Mouse (Mus musculus) lung, embryonic 14.5 days (tissue): ENCODE data around the gene Olfr522. TPM values are rescaled to one million over a fixed set of nuclear protein-coding genes. Genes with fewer than 3 reads are reported as not detected.
"Not testable (repeated sequence)": the region's sequence is repeated elsewhere in the genome, so short reads cannot be mapped to it uniquely, and the experiment has no call there.

ENCODE experiments used
- ATAC-seq: fragments of 200-750 bp; cut with Nextera tagmentation; 2 replicates; pipeline ENCODE4 v1.8.0; 2017; ENCODE audit warnings: mild to moderate bottlenecking, moderate TSS enrichment, moderate library complexity; ENCODE audit not compliant: insufficient read depth
- DNase-seq: peaks from one replicate; pipeline ENCODE4 v3.0.0-alpha.2; 2015
- H3K27ac ChIP-seq: fragments of 300-500 bp; sonication (generic); 2 replicates; pipeline ENCODE4 v1.5.1; 2014; ENCODE audit warnings: low read depth, mild to moderate bottlenecking, moderate library complexity
- H3K27me3 ChIP-seq: fragments of 300-500 bp; sonication (generic); 2 replicates; pipeline ENCODE4 v1.6.1; 2014; ENCODE audit warnings: low read length, control low read depth; ENCODE audit not compliant: insufficient read depth
- H3K36me3 ChIP-seq: fragments of 300-500 bp; sonication (generic); 2 replicates; pipeline ENCODE4 v1.6.1; 2014; ENCODE audit warnings: control low read depth; ENCODE audit not compliant: insufficient read depth
- H3K4me1 ChIP-seq: fragments of 300-500 bp; sonication (generic); 2 replicates; pipeline ENCODE4 v1.6.1; 2014; ENCODE audit warnings: antibody characterized with exemption, control low read depth; ENCODE audit not compliant: insufficient read depth
- H3K4me2 ChIP-seq: fragments of 300-500 bp; sonication (generic); 2 replicates; pipeline ENCODE4 v1.6.1; 2014; ENCODE audit warnings: mild to moderate bottlenecking
- H3K4me3 ChIP-seq: fragments of 300-500 bp; sonication (generic); 2 replicates; pipeline ENCODE4 v1.5.1; 2014; ENCODE audit warnings: low read depth, low read length
- H3K9ac ChIP-seq: fragments of 300-500 bp; sonication (generic); 2 replicates; pipeline ENCODE4 v1.6.1; 2014
- H3K9me3 ChIP-seq: fragments of 300-500 bp; sonication (generic); 2 replicates; pipeline ENCODE4 v1.6.1; 2016; ENCODE audit warnings: low read depth, low read length, control low read depth
- CTCF ChIP-seq: IDR thresholded peaks from 2 replicates; pipeline ENCODE4 v1.5.1; 2016; ENCODE audit warnings: antibody characterized with exemption, low read depth
- WGBS: fragments of 180-500 bp; shearing (Covaris S2); extraction: QIAGEN DNeasy Blood & Tissue Kit; methylation state at CpG from one replicate; pipeline ENCODE4 v1.1.7; 2014; 5-methylcytosine and 5-hydroxymethylcytosine counted together
- polyA plus RNA-seq: library from polyadenylated mRNA; unstranded; fragments of >200 nt; fragmentation: Nextera tagmentation; extraction: Ambion mirVana; gene quantifications from 2 replicates; pipeline ENCODE4 v1.2.1, GENCODE M21; 2014

Olfr522 gene
- polyA plus RNA-seq, 1 experiment from 2014 or later: not detected

DNA sequence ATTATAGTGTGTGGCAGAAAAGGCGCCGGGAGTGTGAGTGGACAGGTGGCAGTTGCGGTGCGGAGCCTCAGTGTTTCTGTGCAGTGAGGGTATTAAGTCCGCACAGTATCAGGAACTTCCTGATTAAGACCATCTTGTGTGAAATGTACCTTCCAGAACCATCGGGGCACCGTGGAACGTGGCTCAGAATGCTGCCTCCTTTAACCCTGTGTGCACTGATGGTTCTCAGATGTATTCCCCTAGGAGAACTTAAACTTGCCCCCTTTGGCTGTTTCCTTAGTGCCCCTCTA, 26.6 kb downstream of the Olfr522 start:
- no peak for ATAC-seq
- H3K9me3 ChIP-seq: no peaks in the 10 kb centered on the region

DNA sequence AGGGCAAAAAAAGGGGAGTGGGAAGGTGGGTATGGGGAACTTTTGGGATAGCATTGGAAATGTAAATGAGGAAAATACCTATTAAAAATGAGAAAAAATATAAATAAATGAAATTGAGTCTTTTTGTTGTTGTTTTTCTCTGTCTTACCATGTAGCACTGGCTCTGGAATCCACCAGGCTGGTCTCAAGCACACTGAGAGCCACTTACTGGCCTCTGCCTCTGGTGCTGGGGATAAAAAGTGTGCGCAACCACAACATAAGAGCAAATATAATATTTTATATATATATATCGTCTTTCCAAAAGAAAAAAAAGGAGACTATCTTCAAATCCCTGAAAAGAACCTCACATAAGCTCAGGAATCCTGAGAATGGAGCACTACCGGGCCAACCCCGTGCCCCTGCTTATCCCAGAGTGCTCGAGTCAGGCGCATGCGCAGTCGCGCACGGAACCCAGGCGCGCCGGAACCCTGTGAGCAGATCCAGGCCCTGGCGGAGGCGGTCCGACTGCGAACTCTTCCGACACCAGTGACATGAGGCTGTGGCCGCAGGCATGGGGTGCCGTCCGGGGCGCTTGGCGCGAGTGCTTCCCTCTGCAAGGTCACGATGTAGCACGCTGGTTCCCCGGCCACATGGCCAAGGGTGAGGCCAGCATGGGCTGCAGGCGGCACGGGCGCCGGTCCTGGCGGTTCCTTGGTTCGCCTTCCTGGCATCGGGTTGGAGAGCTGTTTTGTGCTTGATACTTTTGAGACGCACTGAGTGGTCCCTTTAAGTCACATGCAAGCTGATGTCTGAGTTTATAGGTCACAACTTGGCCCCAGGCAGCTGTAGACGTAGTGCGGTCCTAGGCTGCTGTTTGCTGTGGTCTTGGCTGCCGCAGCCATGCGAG, 27.2 kb downstream of the Olfr522 start, which contains the start of gene Mtg1:
Mtg1 (plus strand) TSS at position 430 of the 886 bp plus-strand sequence.
- H3K9ac ChIP-seq: peak within 1 kb of the TSS; percentile 84
- H3K4me1 ChIP-seq: no peaks in the 10 kb centered on the region; the same call in 1 of the 2 replicates
- ATAC-seq: peak; percentile 99
- peaks cover 6% of the 10 kb centered on the region; the same call in 1 of the 2 replicates for H3K36me3 ChIP-seq
- no peak for TF ChIP-seq CTCF
- peak; percentile 98 for DNase-seq
- H3K4me3 ChIP-seq: peak within 1 kb of the TSS; percentile 77
- H3K27me3 ChIP-seq: no peaks in the 10 kb centered on the region
- H3K4me2 ChIP-seq: peak within 1 kb of the TSS; percentile 86
- H3K9me3 ChIP-seq: no peaks in the 10 kb centered on the region
- H3K27ac ChIP-seq: peak within 1 kb of the TSS; percentile 65; the same call in 1 of the 2 replicates
- 2% methylated on average over 39 of the region's 39 CpGs for WGBS

More for the DNA sequence above, 26.6 kb downstream of the Olfr522 start:
- Histone ChIP-seq H3K36me3 (0 out of 2 replicates have a peak, but pooled peaks cover 4% of the 10 kb centered on the region), H3K27ac (peak overlapping the region; percentile 65; the same call in 1 of the 2 replicates), H3K4me3 (peak overlapping the region; percentile 77), H3K9ac (peak overlapping the region; percentile 84), H3K4me2 (peak overlapping the region; percentile 86), H3K27me3 (no peaks in the 10 kb centered on the region), H3K4me1 (no peaks in the 10 kb centered on the region; the same call in 1 of the 2 replicates)
- under 1% methylated on average over 8 of the region's 8 CpGs for WGBS
- DNase-seq: no peak
- TF ChIP-seq CTCF: no peak

DNA sequence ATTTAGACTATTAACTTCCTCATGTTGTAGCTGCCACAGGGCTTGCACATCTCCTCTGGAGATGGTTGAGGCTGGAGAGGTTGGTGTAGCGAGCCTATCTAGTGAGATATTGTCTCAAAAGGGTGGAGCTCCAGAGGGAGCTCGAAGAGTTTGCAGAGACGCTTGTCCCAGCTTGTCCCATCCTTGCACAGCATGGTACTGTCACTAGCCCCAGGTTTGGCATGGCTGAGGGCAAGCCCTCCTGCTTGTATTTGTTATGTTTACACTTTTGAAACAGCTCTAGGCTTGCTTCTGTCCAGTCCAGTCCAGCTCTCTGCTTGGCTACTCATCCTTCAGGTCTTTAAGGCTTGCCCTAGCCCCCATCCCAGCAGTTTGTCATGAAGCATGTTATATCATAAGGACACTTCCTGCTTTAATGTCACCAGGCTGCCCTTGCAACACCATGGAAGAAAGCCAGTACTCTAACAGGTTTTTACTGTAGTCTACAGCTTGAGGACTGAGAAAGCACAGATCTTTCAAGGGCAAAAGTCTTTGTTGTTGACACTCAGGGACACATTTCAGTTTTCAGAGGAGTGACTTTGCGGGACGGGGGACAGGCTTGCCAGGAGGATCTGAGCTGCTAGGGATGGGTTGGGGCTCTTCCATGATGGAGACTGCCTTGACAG, 29.3 kb downstream of the Olfr522 start:
- Histone ChIP-seq H3K36me3 (peaks cover 14% of the 10 kb centered on the region; the same call in 1 of the 2 replicates), H3K4me2 (no peak overlapping the region), H3K27me3 (no peaks in the 10 kb centered on the region), H3K4me3 (no peak overlapping the region), H3K9me3 (no peaks in the 10 kb centered on the region), H3K27ac (no peak overlapping the region), H3K4me1 (no peaks in the 10 kb centered on the region; the same call in 1 of the 2 replicates), H3K9ac (no peak overlapping the region)
- no peak for TF ChIP-seq CTCF
- no peak for DNase-seq
- no peak for ATAC-seq
- 84% methylated on average over 5 of the region's 5 CpGs for WGBS

DNA sequence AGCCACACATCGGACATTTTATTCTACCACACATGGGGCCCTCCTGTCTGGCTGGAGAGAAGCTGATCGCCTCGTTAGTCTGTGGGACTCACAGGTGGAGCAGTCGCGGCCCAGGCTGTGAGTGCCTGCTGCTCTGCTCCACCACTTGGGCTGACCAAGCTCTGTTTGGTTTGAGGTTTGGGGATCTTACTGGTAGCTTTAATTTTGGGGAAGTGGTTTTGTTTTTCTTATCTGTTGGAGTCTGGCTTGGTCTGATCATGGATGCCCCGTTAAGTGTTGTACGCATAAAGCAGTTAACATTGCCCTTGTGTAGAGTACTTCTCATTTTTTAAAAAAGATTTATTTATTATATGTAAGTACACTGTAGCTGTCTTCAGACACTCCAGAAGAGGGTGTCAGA, 30.5 kb downstream of the Olfr522 start:
- H3K9me3 ChIP-seq, DNase-seq, H3K9ac ChIP-seq, ATAC-seq, H3K4me3 ChIP-seq, H3K4me1 ChIP-seq, H3K27me3 ChIP-seq, H3K4me2 ChIP-seq, H3K27ac ChIP-seq: not testable (repeated sequence)
- WGBS: 93% methylated on average over 7 of the region's 7 CpGs
- peaks cover 16% of the 10 kb centered on the region; the same call in 1 of the 2 replicates for H3K36me3 ChIP-seq

DNA sequence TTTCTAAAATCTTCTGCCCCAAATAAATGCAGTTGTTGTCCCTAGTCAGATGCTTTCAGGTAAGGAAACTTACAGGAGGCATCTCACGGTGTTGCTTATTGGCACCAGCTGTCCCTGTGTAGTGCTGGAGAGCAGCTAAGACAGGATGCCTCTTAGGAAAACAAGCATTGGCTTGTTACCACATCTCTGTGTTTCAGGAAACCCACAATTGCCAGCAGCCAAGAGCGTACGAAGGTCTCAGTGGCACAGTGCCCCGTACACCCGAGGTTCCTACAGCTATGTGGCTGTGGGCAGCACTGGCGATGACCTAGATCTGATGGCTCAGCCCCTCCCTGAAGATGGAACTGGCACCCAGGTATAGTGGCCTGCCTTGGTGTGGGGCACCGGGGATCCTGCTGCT, 32.4 kb downstream of the Olfr522 start:
- H3K27me3 ChIP-seq: not testable (repeated sequence)

DNA sequence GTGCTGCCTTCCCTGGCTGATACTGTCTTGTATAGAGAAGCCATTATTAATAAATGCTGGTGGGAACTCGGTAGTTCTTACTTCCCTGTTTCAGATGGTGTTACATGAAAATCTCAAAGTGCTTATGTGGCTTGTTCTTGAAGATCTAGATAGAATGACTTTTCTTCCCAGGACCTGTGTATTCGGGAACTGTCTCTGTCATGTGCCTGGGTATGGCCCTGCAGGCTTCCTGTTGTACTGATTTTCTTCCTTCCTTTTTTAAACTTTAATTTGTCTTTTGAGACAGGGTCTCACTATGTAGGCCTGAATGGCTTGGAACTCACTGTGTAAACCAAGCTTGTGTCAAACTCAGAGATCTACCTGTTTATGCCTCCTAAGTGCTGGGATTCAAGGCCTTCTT, 36.7 kb downstream of the Olfr522 start:
- peaks cover 13% of the 10 kb centered on the region; the same call in 1 of the 2 replicates for H3K36me3 ChIP-seq
- ATAC-seq (no peak), DNase-seq (peak; percentile 9)
- 84% methylated on average over 2 of the region's 2 CpGs for WGBS
- H3K27me3 ChIP-seq: no peaks in the 10 kb centered on the region
- no peaks in the 10 kb centered on the region for H3K9me3 ChIP-seq
- no peak overlapping the region for H3K4me3 ChIP-seq
- 0 out of 2 replicates have a peak, but pooled peaks cover 3% of the 10 kb centered on the region for H3K4me1 ChIP-seq
- H3K27ac ChIP-seq: no peak overlapping the region
- H3K9ac ChIP-seq: no peak overlapping the region
- no peak for TF ChIP-seq CTCF
- H3K4me2 ChIP-seq: no peak overlapping the region

More for the DNA sequence above, 32.4 kb downstream of the Olfr522 start:
- not testable (repeated sequence) for H3K4me3 ChIP-seq, H3K9me3 ChIP-seq, H3K9ac ChIP-seq, H3K4me1 ChIP-seq, H3K4me2 ChIP-seq, DNase-seq, H3K27ac ChIP-seq, ATAC-seq
- H3K36me3 ChIP-seq: peaks cover 16% of the 10 kb centered on the region; the same call in 1 of the 2 replicates
- 94% methylated on average over 7 of the region's 7 CpGs for WGBS

GRCm38 (mm10) chr7:140126934-140127333, 37.6 kb downstream of the Olfr522 start:
- Histone ChIP-seq H3K27ac (no peak overlapping the region), H3K4me2 (peak overlapping the region; percentile 15; the same call in 1 of the 2 replicates), H3K9me3 (no peaks in the 10 kb centered on the region), H3K4me3 (peak overlapping the region; percentile 4; the same call in 1 of the 2 replicates), H3K4me1 (0 out of 2 replicates have a peak, but pooled peaks cover 3% of the 10 kb centered on the region), H3K27me3 (no peaks in the 10 kb centered on the region), H3K36me3 (peaks cover 6% of the 10 kb centered on the region; the same call in 1 of the 2 replicates), H3K9ac (no peak overlapping the region)
- no peak for ATAC-seq
- DNase-seq: no peak
- 84% methylated on average over 3 of the region's 3 CpGs for whole genome bisulfite sequencing
- no peak for TF ChIP-seq CTCF
